Mouse (Mus musculus) neural tube, embryonic 15.5 days (tissue): ENCODE results near the gene Kirrel3. TPM values are rescaled to one million over a fixed set of nuclear protein-coding genes. Genes with fewer than 3 reads are reported as not detected.

Experiments used
- ATAC-seq: fragments of 200-750 bp; cut with Nextera tagmentation; 2 replicates; pipeline ENCODE4 v1.8.0; 2017; ENCODE audit warnings: mild to moderate bottlenecking, moderate TSS enrichment, moderate library complexity; ENCODE audit not compliant: low FRiP score
- H3K27ac ChIP-seq: fragments of 300-500 bp; sonication (generic); replicated peaks from 2 replicates; pipeline ENCODE4 v1.5.1; 2015; ENCODE audit warnings: mild to moderate bottlenecking, inconsistent platforms
- H3K27me3 ChIP-seq: fragments of 300-500 bp; sonication (generic); replicated peaks from 2 replicates; pipeline ENCODE4 v1.6.1; 2015; ENCODE audit warnings: inconsistent platforms
- H3K36me3 ChIP-seq: fragments of 300-500 bp; sonication (generic); 2 replicates; pipeline ENCODE4 v1.6.1; 2015; ENCODE audit warnings: inconsistent platforms
- H3K4me1 ChIP-seq: fragments of 300-500 bp; sonication (generic); 2 replicates; pipeline ENCODE4 v1.6.1; 2015; ENCODE audit warnings: inconsistent platforms
- H3K4me2 ChIP-seq: fragments of 300-500 bp; sonication (generic); 2 replicates; pipeline ENCODE4 v1.6.1; 2015; ENCODE audit warnings: inconsistent platforms, mild to moderate bottlenecking, moderate library complexity
- H3K4me3 ChIP-seq: fragments of 300-500 bp; sonication (generic); replicated peaks from 2 replicates; pipeline ENCODE4 v1.5.1; 2015; ENCODE audit warnings: mild to moderate bottlenecking, inconsistent platforms
- H3K9ac ChIP-seq: fragments of 300-500 bp; sonication (generic); replicated peaks from 2 replicates; pipeline ENCODE4 v1.6.1; 2015; ENCODE audit warnings: mild to moderate bottlenecking, inconsistent platforms
- H3K9me3 ChIP-seq: fragments of 300-500 bp; sonication (generic); replicated peaks from 2 replicates; pipeline ENCODE4 v1.6.1; 2016; ENCODE audit warnings: inconsistent platforms
- WGBS: fragments of 180-500 bp; shearing (Covaris S2); methylation state at CpG from one replicate; pipeline ENCODE4 v1.1.7; 2015; ENCODE audit warnings: mixed read lengths; 5-methylcytosine and 5-hydroxymethylcytosine counted together
- polyA plus RNA-seq: library from polyadenylated mRNA; unstranded; fragments of >200 nt; fragmentation: Nextera tagmentation; extraction: Ambion mirVana; gene quantifications from 2 replicates; pipeline ENCODE4 v1.2.1, GENCODE M21; 2015

The Kirrel3 gene
- polyA plus RNA-seq, 1 experiment from 2014 or later = 43.7 TPM

DNA sequence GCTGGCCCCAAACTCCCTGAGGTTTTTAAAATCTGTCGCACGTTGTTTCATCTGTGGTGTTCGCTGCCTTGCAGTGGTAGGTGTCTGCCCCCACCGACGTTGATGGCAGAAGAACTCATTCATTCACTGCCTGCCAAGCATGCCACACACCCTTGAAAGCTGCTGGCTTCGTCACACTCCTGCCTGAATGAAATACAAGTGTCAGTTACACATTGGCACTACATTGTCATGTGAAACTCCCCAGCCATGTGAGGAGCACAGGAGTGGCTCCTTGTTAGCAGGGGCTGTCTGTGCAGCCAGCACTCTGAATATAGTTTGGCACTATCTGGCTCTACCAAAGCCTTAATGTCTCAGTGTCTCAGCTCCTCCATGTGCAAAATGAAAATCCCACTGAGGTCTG, 246.8 kb downstream of the Kirrel3 start:
- Histone ChIP-seq H3K4me2 (no peak overlapping the region), H3K4me1 (0 out of 2 replicates have a peak, but pooled peaks cover 4% of the 10 kb centered on the region), H3K27ac (no peak overlapping the region), H3K36me3 (no peaks in the 10 kb centered on the region), H3K9me3 (no peaks in the 10 kb centered on the region), H3K4me3 (no peak overlapping the region), H3K27me3 (no peaks in the 10 kb centered on the region), H3K9ac (no peak overlapping the region)
- no peak; the same call in 1 of the 2 replicates for ATAC-seq
- WGBS = 46% methylated on average over 6 of the region's 6 CpGs

DNA sequence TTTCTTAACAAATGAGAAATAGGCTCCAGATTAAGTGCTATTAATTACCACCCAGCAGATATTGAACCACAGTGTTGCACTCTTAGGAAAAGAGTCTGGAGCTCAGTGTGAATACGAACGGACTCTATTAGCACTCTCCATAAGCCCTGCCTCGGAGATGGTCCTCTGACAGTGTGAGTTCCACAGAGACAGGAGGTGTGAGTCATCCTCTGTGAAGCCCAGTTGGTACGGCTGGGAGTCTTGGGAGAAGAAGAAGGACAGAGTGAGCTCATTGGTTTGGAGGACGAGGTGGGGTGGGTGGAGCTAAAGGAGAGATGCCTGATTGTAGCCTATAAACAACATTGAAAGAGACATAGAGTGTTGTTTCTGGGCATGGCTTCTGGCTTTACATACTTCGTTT, 247.9 kb downstream of the Kirrel3 start:
- 76% methylated on average over 6 of the region's 6 CpGs for WGBS
- Histone ChIP-seq H3K9ac (no peak overlapping the region), H3K9me3 (no peaks in the 10 kb centered on the region), H3K4me2 (no peak overlapping the region), H3K27me3 (no peaks in the 10 kb centered on the region), H3K4me3 (no peak overlapping the region), H3K27ac (no peak overlapping the region), H3K4me1 (0 out of 2 replicates have a peak, but pooled peaks cover 4% of the 10 kb centered on the region), H3K36me3 (no peaks in the 10 kb centered on the region)
- ATAC-seq = no peak

DNA sequence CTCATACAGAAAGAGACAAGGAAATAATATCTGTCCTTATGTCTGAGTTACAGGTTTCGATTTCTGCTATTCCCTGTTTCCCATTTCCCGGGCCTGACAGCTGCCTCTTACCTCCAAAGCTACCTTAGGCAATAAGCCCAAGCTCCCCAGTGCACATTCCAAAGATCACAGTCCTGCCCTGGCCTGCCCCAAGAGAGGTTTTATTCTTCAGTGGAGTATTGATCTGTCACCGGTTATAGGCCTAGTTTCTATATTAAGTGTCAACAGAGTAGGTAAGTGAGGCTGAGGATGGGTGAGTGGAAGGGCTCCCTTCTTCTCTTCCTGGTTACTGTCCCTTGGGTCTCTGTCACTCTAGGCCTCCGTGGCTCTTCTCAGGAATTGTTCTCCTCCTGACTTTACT, 249.3 kb downstream of the Kirrel3 start:
- Histone ChIP-seq H3K36me3 (no peaks in the 10 kb centered on the region), H3K4me2 (no peak overlapping the region), H3K4me3 (no peak overlapping the region), H3K9me3 (no peaks in the 10 kb centered on the region), H3K9ac (no peak overlapping the region), H3K27ac (no peak overlapping the region), H3K27me3 (no peaks in the 10 kb centered on the region), H3K4me1 (0 out of 2 replicates have a peak, but pooled peaks cover 8% of the 10 kb centered on the region)
- 83% methylated on average over 4 of the region's 4 CpGs for WGBS
- ATAC-seq = no peak

DNA sequence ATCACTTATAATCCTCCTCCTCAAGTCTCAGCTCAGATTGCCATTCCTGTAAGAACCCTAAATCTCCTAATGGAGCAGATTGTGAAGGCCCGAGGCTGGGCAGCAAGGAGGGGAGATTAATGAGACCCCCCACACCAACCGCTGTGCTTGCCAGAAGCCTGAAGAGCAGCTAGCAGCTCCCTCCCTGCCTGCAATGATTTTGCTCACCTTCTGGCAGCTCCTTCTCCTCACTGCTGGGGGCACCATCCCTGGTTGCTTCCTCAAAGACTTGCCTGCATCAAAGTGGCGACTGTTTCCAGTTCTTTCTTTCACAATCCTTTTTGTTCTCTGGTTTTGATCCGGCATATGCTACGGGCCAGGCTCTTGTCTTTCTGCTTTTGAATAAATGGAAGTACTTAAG, 253.7 kb downstream of the Kirrel3 start:
- Histone ChIP-seq H3K9me3 (no peaks in the 10 kb centered on the region), H3K36me3 (no peaks in the 10 kb centered on the region), H3K4me2 (no peak overlapping the region), H3K4me1 (0 out of 2 replicates have a peak, but pooled peaks cover 4% of the 10 kb centered on the region), H3K27me3 (no peaks in the 10 kb centered on the region), H3K4me3 (no peak overlapping the region), H3K27ac (no peak overlapping the region), H3K9ac (no peak overlapping the region)
- WGBS = 52% methylated on average over 5 of the region's 5 CpGs
- no peak for ATAC-seq

DNA sequence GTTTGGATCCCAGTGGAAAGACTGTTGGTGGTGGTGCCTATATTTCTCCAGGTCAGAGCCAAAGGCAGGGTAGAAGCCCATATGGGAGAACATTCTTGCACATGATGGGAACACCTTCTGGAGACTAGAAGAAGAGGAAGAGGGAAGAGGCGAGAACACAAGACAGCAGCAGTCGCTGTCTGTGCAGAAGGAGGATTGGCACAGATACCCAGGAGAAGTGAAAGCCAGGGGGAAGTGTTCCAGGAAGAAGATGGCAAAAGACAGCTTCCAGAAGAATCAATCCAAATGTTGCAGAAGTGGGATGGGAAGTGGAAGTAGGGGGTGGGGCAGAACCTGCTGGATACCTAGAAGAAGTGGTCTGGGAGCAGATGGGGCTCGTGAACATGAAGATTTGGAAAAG, 255.1 kb downstream of the Kirrel3 start:
- no peak for ATAC-seq
- no peak overlapping the region for H3K4me2 ChIP-seq
- 0 out of 2 replicates have a peak, but pooled peaks cover 4% of the 10 kb centered on the region for H3K4me1 ChIP-seq
- no peaks in the 10 kb centered on the region for H3K27me3 ChIP-seq
- H3K4me3 ChIP-seq = no peak overlapping the region
- H3K27ac ChIP-seq = no peak overlapping the region
- WGBS = 90% methylated on average over 3 of the region's 3 CpGs
- H3K9ac ChIP-seq = no peak overlapping the region
- H3K36me3 ChIP-seq = no peaks in the 10 kb centered on the region
- no peaks in the 10 kb centered on the region for H3K9me3 ChIP-seq

DNA sequence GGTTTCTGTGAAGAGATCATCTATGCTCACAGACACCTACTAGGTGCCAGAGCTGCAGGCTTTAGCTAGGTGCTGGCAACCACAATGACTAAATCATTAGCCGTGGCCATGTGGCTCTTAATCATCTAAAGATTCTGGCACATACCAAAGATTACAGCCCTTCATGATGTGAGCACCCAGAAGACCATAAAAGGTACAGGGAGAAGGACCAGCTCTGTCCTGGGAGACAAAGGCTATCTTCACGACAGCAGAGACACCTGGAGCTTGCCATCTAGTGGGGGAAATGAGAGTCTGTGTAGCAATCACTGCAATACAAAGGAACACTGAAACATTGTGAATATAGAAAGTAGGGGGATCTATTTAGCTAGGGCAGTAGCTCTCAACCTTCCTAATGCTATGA, 262.3 kb downstream of the Kirrel3 start:
- no peaks in the 10 kb centered on the region for H3K9me3 ChIP-seq
- H3K9ac ChIP-seq = no peak overlapping the region
- H3K27ac ChIP-seq = no peak overlapping the region
- H3K4me1 ChIP-seq = peaks cover 8% of the 10 kb centered on the region; the same call in 1 of the 2 replicates
- whole genome bisulfite sequencing = 46% methylated on average over 2 of the region's 2 CpGs
- no peaks in the 10 kb centered on the region; the same call in 1 of the 2 replicates for H3K27me3 ChIP-seq
- no peak overlapping the region for H3K4me3 ChIP-seq
- no peaks in the 10 kb centered on the region for H3K36me3 ChIP-seq
- 0 out of 2 replicates have a peak, but pooled peaks have one; percentile 45 for ATAC-seq
- H3K4me2 ChIP-seq = no peak overlapping the region

DNA sequence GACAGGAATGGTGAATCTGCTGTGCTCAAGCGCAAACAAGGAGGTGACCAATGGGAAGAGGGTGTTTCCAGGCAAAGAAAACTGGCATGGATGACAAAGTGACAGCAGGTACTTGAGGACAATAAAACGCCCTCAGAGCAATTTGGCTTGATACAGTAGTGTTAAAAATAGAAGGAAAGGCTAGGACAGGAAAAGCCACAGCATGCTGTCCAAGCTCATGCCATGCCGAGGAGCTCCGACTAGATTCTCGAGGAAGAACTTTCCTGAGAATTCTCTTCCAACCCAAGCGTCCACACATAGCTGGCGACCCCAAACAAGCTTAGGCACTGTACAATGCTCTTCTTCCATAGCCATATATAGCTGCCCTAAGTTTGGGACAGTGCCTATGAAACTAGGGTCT, 263.5 kb downstream of the Kirrel3 start:
- peaks cover 11% of the 10 kb centered on the region for H3K4me1 ChIP-seq

DNA sequence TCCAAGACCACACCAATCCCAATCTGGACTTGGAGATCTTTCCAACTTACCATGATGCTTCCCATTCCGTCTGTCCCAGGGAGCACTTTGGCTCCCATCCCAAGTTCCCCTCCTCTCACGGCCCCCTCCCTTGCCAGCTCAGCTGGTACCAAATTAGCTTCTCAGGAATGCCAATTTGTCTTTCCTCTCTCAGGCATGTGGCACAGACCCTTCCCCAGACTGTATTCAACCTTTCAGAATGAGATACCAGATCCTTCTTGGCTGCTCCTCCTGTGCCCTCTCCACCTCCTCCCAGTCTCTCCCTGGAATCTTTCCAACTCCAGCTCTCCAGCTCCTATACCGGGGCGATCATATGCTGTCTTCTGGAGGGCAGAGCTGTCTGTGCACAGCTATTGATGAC, 264.2 kb downstream of the Kirrel3 start:
- WGBS = 42% methylated on average over 4 of the region's 4 CpGs
- H3K27ac ChIP-seq = no peak overlapping the region
- no peak overlapping the region for H3K4me3 ChIP-seq
- H3K4me2 ChIP-seq = no peak overlapping the region
- peak; percentile 16; the same call in 1 of the 2 replicates for ATAC-seq
- no peaks in the 10 kb centered on the region for H3K36me3 ChIP-seq
- H3K27me3 ChIP-seq = no peaks in the 10 kb centered on the region; the same call in 1 of the 2 replicates
- H3K4me1 ChIP-seq = peaks cover 16% of the 10 kb centered on the region
- H3K9me3 ChIP-seq = no peaks in the 10 kb centered on the region
- no peak overlapping the region for H3K9ac ChIP-seq

More for the DNA sequence above, 263.5 kb downstream of the Kirrel3 start:
- no peak overlapping the region for H3K4me2 ChIP-seq
- no peak overlapping the region for H3K9ac ChIP-seq
- no peak overlapping the region for H3K4me3 ChIP-seq
- H3K27me3 ChIP-seq = no peaks in the 10 kb centered on the region; the same call in 1 of the 2 replicates
- no peaks in the 10 kb centered on the region for H3K9me3 ChIP-seq
- WGBS = 86% methylated on average over 7 of the region's 7 CpGs
- no peaks in the 10 kb centered on the region for H3K36me3 ChIP-seq
- ATAC-seq = no peak
- no peak overlapping the region for H3K27ac ChIP-seq

DNA sequence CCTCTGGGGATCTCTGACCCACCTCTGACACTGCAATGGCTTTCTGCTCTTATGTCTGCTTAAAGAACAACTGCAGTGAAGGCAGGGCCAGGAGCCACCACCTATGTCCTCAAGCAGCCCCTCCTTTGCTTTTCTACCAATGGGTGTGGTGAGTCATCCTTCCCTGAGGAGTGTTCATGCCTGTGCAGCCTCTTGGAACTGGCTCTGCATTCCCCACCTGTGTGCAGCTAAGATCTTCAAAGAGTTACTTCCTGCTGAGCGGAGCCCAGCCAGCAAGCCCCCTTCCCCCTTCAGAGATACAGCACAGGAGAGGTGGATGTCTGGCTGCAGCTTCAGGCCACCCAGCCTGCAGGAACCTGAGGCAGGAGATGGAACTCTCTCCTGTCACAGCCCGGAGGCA, 265.2 kb downstream of the Kirrel3 start:
- no peak overlapping the region for H3K27ac ChIP-seq
- no peak for ATAC-seq
- 63% methylated on average over 2 of the region's 2 CpGs for WGBS
- H3K27me3 ChIP-seq = no peaks in the 10 kb centered on the region; the same call in 1 of the 2 replicates
- no peak overlapping the region for H3K9ac ChIP-seq
- peaks cover 17% of the 10 kb centered on the region for H3K4me1 ChIP-seq
- H3K9me3 ChIP-seq = no peaks in the 10 kb centered on the region
- H3K36me3 ChIP-seq = no peaks in the 10 kb centered on the region
- H3K4me2 ChIP-seq = no peak overlapping the region
- H3K4me3 ChIP-seq = no peak overlapping the region

DNA sequence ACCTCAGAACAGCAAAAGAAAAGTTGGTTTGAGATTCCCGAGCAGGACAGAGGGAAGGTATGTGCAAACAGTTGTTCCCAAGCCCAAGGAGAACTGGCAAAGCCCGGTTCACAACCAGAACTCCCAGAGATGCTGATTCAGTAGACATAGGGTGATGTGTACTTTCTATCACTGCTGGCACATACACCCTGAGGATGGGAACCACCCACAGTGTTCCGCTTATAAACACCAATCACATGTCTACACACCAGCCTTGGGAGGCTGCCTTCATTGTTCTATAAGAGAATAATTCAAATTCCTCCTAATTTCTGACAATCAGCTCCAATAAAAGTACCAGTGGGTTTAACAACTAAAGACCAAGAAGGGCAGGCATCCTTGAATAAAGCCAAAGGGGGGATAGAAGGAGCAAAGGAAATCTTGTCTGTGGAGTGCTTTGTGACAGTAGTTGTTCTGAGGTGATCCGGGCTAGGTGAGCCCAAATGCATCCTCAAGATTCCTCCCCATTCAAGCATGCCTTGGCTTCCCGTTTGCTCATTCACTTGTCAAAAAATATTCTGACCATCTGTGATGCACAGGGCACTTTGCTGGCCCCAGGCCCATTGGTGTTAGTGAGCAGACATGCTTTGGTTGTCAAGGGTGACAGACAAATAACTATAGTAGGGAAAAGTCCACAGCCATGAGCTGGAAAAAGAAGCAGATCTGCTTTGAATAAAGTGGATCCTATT, 266.5 kb downstream of the Kirrel3 start:
- WGBS = 83% methylated on average over 5 of the region's 5 CpGs
- no peak overlapping the region for H3K4me3 ChIP-seq
- ATAC-seq = no peak

DNA sequence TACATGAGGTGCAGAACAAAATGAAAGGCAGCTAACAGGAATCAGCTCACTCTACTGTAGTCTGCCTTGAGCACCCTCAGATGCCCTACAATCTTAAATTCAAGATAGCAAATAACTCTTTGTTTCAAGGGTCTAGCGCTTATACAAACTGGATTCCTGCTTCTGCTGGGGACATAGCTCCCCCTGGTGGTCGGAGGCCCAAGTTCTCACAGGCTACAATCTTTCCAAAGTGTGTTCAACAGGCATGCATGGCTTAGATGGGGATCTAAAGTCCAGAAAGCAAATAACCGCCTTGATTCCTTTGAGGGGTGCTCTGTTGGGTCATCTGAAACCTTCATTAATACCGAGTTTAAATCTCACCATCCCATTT, 267.1 kb downstream of the Kirrel3 start:
- no peaks in the 10 kb centered on the region for H3K9me3 ChIP-seq
- H3K4me3 ChIP-seq = no peak overlapping the region
- H3K4me2 ChIP-seq = no peak overlapping the region
- H3K9ac ChIP-seq = no peak overlapping the region
- H3K27me3 ChIP-seq = no peaks in the 10 kb centered on the region; the same call in 1 of the 2 replicates
- peaks cover 27% of the 10 kb centered on the region for H3K4me1 ChIP-seq
- no peaks in the 10 kb centered on the region for H3K36me3 ChIP-seq
- 36% methylated on average over 4 of the region's 4 CpGs for WGBS
- no peak for ATAC-seq
- H3K27ac ChIP-seq = no peak overlapping the region

More for the DNA sequence above, 266.5 kb downstream of the Kirrel3 start:
- H3K9ac ChIP-seq = no peak overlapping the region
- no peak overlapping the region for H3K27ac ChIP-seq
- H3K9me3 ChIP-seq = no peaks in the 10 kb centered on the region
- H3K4me1 ChIP-seq = peaks cover 22% of the 10 kb centered on the region
- no peaks in the 10 kb centered on the region for H3K36me3 ChIP-seq
- H3K4me2 ChIP-seq = no peak overlapping the region
- H3K27me3 ChIP-seq = no peaks in the 10 kb centered on the region; the same call in 1 of the 2 replicates

DNA sequence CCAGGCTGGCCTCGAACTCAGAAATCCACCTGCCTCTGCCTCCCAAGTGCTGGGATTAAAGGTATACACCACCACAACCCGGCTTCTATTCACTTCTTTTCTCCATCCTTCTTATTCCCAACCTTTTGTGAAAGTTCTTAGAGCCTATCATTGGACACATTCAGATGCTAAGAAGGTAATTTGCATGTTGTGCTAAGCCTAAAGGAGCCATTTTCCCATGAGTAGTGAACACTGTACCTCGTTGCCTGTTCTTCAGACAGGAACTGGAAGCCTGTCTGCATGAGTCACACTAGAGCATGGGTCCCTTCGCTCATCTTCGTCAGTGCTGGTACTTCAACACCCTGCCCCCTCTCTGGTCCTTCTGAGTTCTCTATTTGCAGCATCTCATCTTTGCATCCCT, 268.2 kb downstream of the Kirrel3 start:
- H3K9me3 ChIP-seq = no peaks in the 10 kb centered on the region
- no peaks in the 10 kb centered on the region; the same call in 1 of the 2 replicates for H3K27me3 ChIP-seq
- no peak overlapping the region for H3K27ac ChIP-seq
- 74% methylated on average over 5 of the region's 5 CpGs for WGBS
- peaks cover 26% of the 10 kb centered on the region for H3K4me1 ChIP-seq
- no peak overlapping the region for H3K4me2 ChIP-seq
- H3K9ac ChIP-seq = no peak overlapping the region
- H3K4me3 ChIP-seq = no peak overlapping the region
- ATAC-seq = no peak
- H3K36me3 ChIP-seq = no peaks in the 10 kb centered on the region
